Mouse (Mus musculus) liver, embryonic 14.5 days (tissue): ENCODE measurements around the gene Mgat5. TPM values are rescaled to one million over a fixed set of nuclear protein-coding genes. Genes with fewer than 3 reads are reported as not detected.

ENCODE experiments used
- ATAC-seq: fragments of 200-750 bp; cut with Nextera tagmentation; 2 replicates; pipeline ENCODE4 v1.8.0; 2017; ENCODE audit warnings: moderate number of reproducible peaks, mild to moderate bottlenecking, moderate library complexity; ENCODE audit not compliant: insufficient read depth
- DNase-seq, 3 experiments: peaks; one replicate each; pipeline ENCODE4 v3.0.0-alpha.2; 2012 to 2013; ENCODE audit warnings: low read depth in 3 of 3, low spot score in 3 of 3
- H3K27ac ChIP-seq: fragments of 300-500 bp; sonication (generic); 2 replicates; pipeline ENCODE4 v1.5.1; 2014; ENCODE audit warnings: moderate library complexity, mild to moderate bottlenecking, control low read depth, inconsistent platforms
- H3K27me3 ChIP-seq: fragments of 300-500 bp; sonication (generic); 2 replicates; pipeline ENCODE4 v1.6.1; 2014; ENCODE audit warnings: mild to moderate bottlenecking, low read length, moderate library complexity; ENCODE audit not compliant: control insufficient read depth, insufficient read depth
- H3K36me3 ChIP-seq: fragments of 300-500 bp; sonication (generic); replicated peaks from 2 replicates; pipeline ENCODE4 v1.6.1; 2014; ENCODE audit warnings: low read depth; ENCODE audit not compliant: control insufficient read depth, insufficient read depth
- H3K4me1 ChIP-seq, 2 experiments: fragments of 200-500 bp in 1 of 2; fragments of 300-500 bp in 1 of 2; sonication (generic) in 1 of 2; replicated peaks; 2 replicates each; pipeline ENCODE4 v1.6.1; 2012 to 2014; ENCODE audit warnings: antibody characterized with exemption in 1 of 2, inconsistent platforms in 1 of 2, low read length in 1 of 2; ENCODE audit not compliant: control insufficient read depth in 2 of 2, insufficient read depth in 2 of 2
- H3K4me2 ChIP-seq: fragments of 300-500 bp; sonication (generic); 2 replicates; pipeline ENCODE4 v1.6.1; 2014; ENCODE audit warnings: low read depth, mild to moderate bottlenecking, control low read depth, moderate library complexity
- H3K4me3 ChIP-seq, 2 experiments: fragments of 200-500 bp in 1 of 2; fragments of 300-500 bp in 1 of 2; sonication (generic) in 1 of 2; 2 replicates each; pipeline ENCODE4 v1.5.1; 2012 to 2014; ENCODE audit warnings: low read depth in 2 of 2, low read length in 2 of 2, mild to moderate bottlenecking in 2 of 2, control low read depth in 1 of 2, inconsistent platforms in 1 of 2, moderate library complexity in 1 of 2; ENCODE audit not compliant: insufficient read depth in 1 of 2
- H3K9ac ChIP-seq: fragments of 300-500 bp; sonication (generic); replicated peaks from 2 replicates; pipeline ENCODE4 v1.6.1; 2014; ENCODE audit warnings: mild to moderate bottlenecking, control low read depth, moderate library complexity
- H3K9me3 ChIP-seq: fragments of 300-500 bp; sonication (generic); 2 replicates; pipeline ENCODE4 v1.6.1; 2016; ENCODE audit warnings: low read length, mixed read lengths; ENCODE audit not compliant: control insufficient read depth
- CTCF ChIP-seq: IDR thresholded peaks from 2 replicates; pipeline ENCODE4 v1.5.1; 2016; ENCODE audit warnings: antibody characterized with exemption, low read depth, control low read depth
- EP300 ChIP-seq: IDR thresholded peaks from 2 replicates; pipeline ENCODE4 v1.6.1; 2016; ENCODE audit warnings: antibody characterized with exemption, low read depth
- WGBS: fragments of 180-500 bp; shearing (Covaris S2); extraction: QIAGEN DNeasy Blood & Tissue Kit; methylation state at CpG from one replicate; pipeline ENCODE4 v1.1.7; 2014; ENCODE audit not compliant: insufficient replicate concordance; 5-methylcytosine and 5-hydroxymethylcytosine counted together
- polyA plus RNA-seq, 2 experiments: library from polyadenylated mRNA; depleted of rRNA in 1 of 2; stranded (reverse) in 1 of 2; unstranded in 1 of 2; fragments of >200 nt; fragmentation: Nextera tagmentation in 1 of 2; extraction: Ambion mirVana in 1 of 2; gene quantifications; 2 replicates each; pipeline versions ENCODE4 v1.2.1 to v1.2.3; 2012 to 2014

Gene Mgat5
- polyA plus RNA-seq, 2 experiments = 0.62 to 0.67 TPM

DNA sequence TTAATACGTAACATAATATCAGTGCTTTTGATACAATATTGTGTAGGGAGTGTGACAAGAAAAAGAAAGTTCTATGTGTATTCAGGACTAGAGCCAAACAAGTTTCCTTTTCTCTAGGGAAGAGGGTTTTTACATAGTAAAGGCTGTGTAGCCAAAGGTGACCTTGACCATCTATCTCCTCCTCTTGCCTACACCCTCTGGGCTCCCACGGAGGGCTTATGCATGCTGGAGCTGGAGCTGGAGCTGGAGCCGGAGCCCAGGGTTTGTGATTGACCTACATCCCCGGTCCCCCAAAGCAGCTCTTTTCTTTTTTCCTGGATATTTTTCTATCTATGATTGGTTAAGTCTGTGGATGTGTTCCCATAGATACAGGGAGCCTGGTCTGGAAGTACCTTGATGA is 30.3 kb downstream of the Mgat5 start:
- ATAC-seq (no peak), DNase-seq (no peak)
- H3K4me3 ChIP-seq = no peak overlapping the region
- TF ChIP-seq CTCF (no peak), EP300 (no peak)
- H3K4me2 ChIP-seq = no peak overlapping the region
- H3K27ac ChIP-seq = no peak overlapping the region
- H3K27me3 ChIP-seq = no peaks in the 10 kb centered on the region
- peaks cover 0 to 4% of the 10 kb centered on the region in 2 experiments; a peak in 1 of 4 replicates for H3K4me1 ChIP-seq
- H3K36me3 ChIP-seq = no peaks in the 10 kb centered on the region
- no peak overlapping the region for H3K9ac ChIP-seq
- no peaks in the 10 kb centered on the region for H3K9me3 ChIP-seq
- WGBS = 76% methylated on average over 4 of the region's 4 CpGs

GRCm38 (mm10) chr1:127236396-127236795 is 31.6 kb downstream of the Mgat5 start:
- DNase-seq = no peak
- no peak for TF ChIP-seq EP300
- ATAC-seq = no peak
- Histone ChIP-seq H3K4me1 (0 out of 4 replicates have a peak, but pooled peaks cover 0 to 1% of the 10 kb centered on the region in 2 experiments), H3K4me3 (no peak overlapping the region), H3K27ac (no peak overlapping the region), H3K9ac (no peak overlapping the region), H3K9me3 (no peaks in the 10 kb centered on the region), H3K36me3 (no peaks in the 10 kb centered on the region), H3K4me2 (no peak overlapping the region), H3K27me3 (no peaks in the 10 kb centered on the region)
- WGBS = 75% methylated on average over 8 of the region's 8 CpGs

GRCm38 (mm10) chr1:127238871-127239314 is 34.1 kb downstream of the Mgat5 start:
- H3K9ac ChIP-seq = no peak overlapping the region
- WGBS = 60% methylated on average over 6 of the region's 6 CpGs
- DNase-seq (no peak), ATAC-seq (no peak)
- no peaks in the 10 kb centered on the region for H3K9me3 ChIP-seq
- TF ChIP-seq EP300 (no peak), CTCF (peak; percentile 57)
- no peak overlapping the region for H3K4me3 ChIP-seq
- H3K4me1 ChIP-seq = peaks cover 0 to 10% of the 10 kb centered on the region in 2 experiments; a peak in 2 of 4 replicates
- H3K36me3 ChIP-seq = no peaks in the 10 kb centered on the region
- no peak overlapping the region for H3K27ac ChIP-seq
- no peak overlapping the region for H3K4me2 ChIP-seq
- no peaks in the 10 kb centered on the region for H3K27me3 ChIP-seq

DNA sequence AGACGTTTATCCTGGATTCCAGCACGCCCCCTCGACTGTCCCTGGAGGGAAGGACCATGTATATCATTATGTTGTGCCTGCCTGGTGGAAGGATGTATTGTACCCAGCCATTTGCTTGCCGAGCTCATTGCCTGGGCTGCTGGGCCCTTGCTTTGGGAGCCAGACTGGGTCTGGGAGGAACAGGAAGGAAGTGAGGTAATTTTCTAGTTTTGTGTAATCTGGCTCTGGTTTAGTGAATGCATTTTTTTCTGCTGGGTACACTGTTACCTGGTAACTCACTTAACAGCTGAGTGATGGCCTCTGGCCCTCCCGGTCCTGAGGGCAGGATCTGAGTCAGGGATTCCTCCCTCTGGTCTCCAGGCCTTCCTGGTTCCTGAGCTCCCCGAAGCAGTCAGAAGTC is 35.1 kb downstream of the Mgat5 start:
- ATAC-seq = peak; percentile 31; the same call in 1 of the 2 replicates
- TF ChIP-seq EP300 (no peak), CTCF (no peak)
- no peak overlapping the region for H3K4me2 ChIP-seq

GRCm38 (mm10) chr1:127242151-127242887 is 37.5 kb downstream of the Mgat5 start:
- Histone ChIP-seq H3K27me3 (no peaks in the 10 kb centered on the region), H3K27ac (no peak overlapping the region), H3K9me3 (no peaks in the 10 kb centered on the region), H3K4me1 (peaks cover 0 to 10% of the 10 kb centered on the region in 2 experiments; a peak in 3 of 4 replicates), H3K36me3 (no peaks in the 10 kb centered on the region), H3K9ac (no peak overlapping the region), H3K4me2 (peak overlapping the region; percentile 22), H3K4me3 (no peak overlapping the region)
- TF ChIP-seq EP300 (no peak), CTCF (no peak)
- ATAC-seq = no peak
- 34% methylated on average over 15 of the region's 15 CpGs for WGBS
- DNase-seq = no peak

More for the DNA sequence above, 35.1 kb downstream of the Mgat5 start:
- Histone ChIP-seq H3K4me1 (peaks cover 0 to 10% of the 10 kb centered on the region in 2 experiments; a peak in 3 of 4 replicates), H3K4me3 (no peak overlapping the region), H3K9me3 (no peaks in the 10 kb centered on the region), H3K27ac (no peak overlapping the region), H3K27me3 (no peaks in the 10 kb centered on the region), H3K36me3 (no peaks in the 10 kb centered on the region), H3K9ac (no peak overlapping the region)
- DNase-seq = no peak
- 29% methylated on average over 6 of the region's 6 CpGs for WGBS
